Mouse (Mus musculus) liver, adult 2 months (tissue): ENCODE data around the gene Plch2.

Experiments
- CTCF ChIP-seq: fragments of 200-500 bp; IDR thresholded peaks from 2 replicates; pipeline ENCODE4 v1.5.1; 2011; ENCODE audit warnings: low read depth, low read length, control low read depth
- POLR2A ChIP-seq: fragments of 200-500 bp; IDR thresholded peaks from 2 replicates; pipeline ENCODE4 v1.6.1; 2011; ENCODE audit warnings: low read length, control low read depth; ENCODE audit not compliant: insufficient read depth; ENCODE audit errors: extremely low read depth

DNA sequence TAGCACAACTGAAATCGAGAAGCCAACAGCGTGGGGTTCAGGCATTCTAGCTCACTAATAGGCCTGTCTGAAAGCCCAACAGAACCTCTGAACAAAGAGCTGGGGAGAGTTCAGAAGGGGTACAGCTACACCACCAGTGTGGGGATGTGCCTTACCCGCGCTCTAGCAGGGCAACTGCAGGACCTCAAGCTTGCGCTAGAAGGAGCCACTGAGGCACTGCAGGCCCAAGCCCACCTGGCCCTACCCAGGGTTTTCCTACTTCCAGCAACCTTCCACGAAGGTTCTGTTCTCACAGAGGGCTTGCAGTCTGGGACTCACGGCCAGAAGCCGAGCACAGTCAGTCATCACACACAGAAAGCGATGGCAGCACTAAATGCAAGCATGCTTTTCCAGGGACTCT is 18.6 kb upstream of the Plch2 start:
- TF ChIP-seq POLR2A, result no peak
- no peak for TF ChIP-seq CTCF
